Mouse (Mus musculus) forebrain, embryonic 11.5 days (tissue): ENCODE data around the gene Fam81a. TPM values are rescaled to one million over a fixed set of nuclear protein-coding genes. Genes with fewer than 3 reads are reported as not detected.

Source experiments
- ATAC-seq: fragments of 200-750 bp; cut with Nextera tagmentation; replicated peaks from 2 replicates; pipeline ENCODE4 v1.8.0; 2017; ENCODE audit warnings: moderate TSS enrichment; ENCODE audit not compliant: low FRiP score
- DNase-seq: peaks from one replicate; pipeline ENCODE4 v3.0.0-alpha.2; 2017; ENCODE audit warnings: low spot score
- H3K27ac ChIP-seq: fragments of 300-500 bp; sonication (generic); 2 replicates; pipeline ENCODE4 v1.5.1; 2014; ENCODE audit warnings: low read depth, low read length
- H3K27me3 ChIP-seq: fragments of 300-500 bp; sonication (generic); 2 replicates; pipeline ENCODE4 v1.6.1; 2014; ENCODE audit warnings: mild to moderate bottlenecking, low read length, mixed read lengths; ENCODE audit not compliant: control insufficient read depth, insufficient read depth
- H3K36me3 ChIP-seq: fragments of 300-500 bp; sonication (generic); 2 replicates; pipeline ENCODE4 v1.6.1; 2014; ENCODE audit warnings: mild to moderate bottlenecking, low read length, moderate library complexity, mixed read lengths; ENCODE audit not compliant: control insufficient read depth, insufficient read depth
- H3K4me1 ChIP-seq: fragments of 300-500 bp; sonication (generic); replicated peaks from 2 replicates; pipeline ENCODE4 v1.6.1; 2014; ENCODE audit warnings: low read length, mixed read lengths; ENCODE audit not compliant: control insufficient read depth, insufficient read depth
- H3K4me2 ChIP-seq: fragments of 300-500 bp; sonication (generic); 2 replicates; pipeline ENCODE4 v1.6.1; 2014; ENCODE audit warnings: low read depth, mild to moderate bottlenecking, low read length, moderate library complexity, mixed read lengths; ENCODE audit not compliant: severe bottlenecking
- H3K4me3 ChIP-seq: fragments of 300-500 bp; sonication (generic); 2 replicates; pipeline ENCODE4 v1.5.1; 2014; ENCODE audit warnings: low read depth, low read length
- H3K9ac ChIP-seq: fragments of 300-500 bp; sonication (generic); 2 replicates; pipeline ENCODE4 v1.6.1; 2014; ENCODE audit warnings: low read length
- H3K9me3 ChIP-seq: fragments of 300-500 bp; sonication (generic); 2 replicates; pipeline ENCODE4 v1.6.1; 2016; ENCODE audit warnings: low read length, mixed read lengths; ENCODE audit not compliant: control insufficient read depth
- WGBS: fragments of 180-500 bp; shearing (Covaris S2); extraction: QIAGEN DNeasy Blood & Tissue Kit; methylation state at CpG from one replicate; pipeline ENCODE4 v1.1.7; 2014; 5-methylcytosine and 5-hydroxymethylcytosine counted together
- polyA plus RNA-seq: library from polyadenylated mRNA; unstranded; fragments of >200 nt; fragmentation: Nextera tagmentation; extraction: Ambion mirVana; gene quantifications from 2 replicates; pipeline ENCODE4 v1.2.1, GENCODE M21; 2014

Fam81a gene
- polyA plus RNA-seq, 1 experiment from 2014 or later: 3.6 TPM

GRCm38 (mm10) chr9:70145426-70145825, 3.1 kb upstream of the Fam81a start:
- H3K27me3 ChIP-seq: peaks cover 8% of the 10 kb centered on the region
- ATAC-seq (no peak), DNase-seq (no peak)
- 80% methylated on average over 4 of the region's 4 CpGs for WGBS
- no peak overlapping the region for H3K4me3 ChIP-seq
- H3K4me2 ChIP-seq: no peak overlapping the region
- H3K9me3 ChIP-seq: no peaks in the 10 kb centered on the region
- H3K9ac ChIP-seq: no peak overlapping the region
- no peak overlapping the region for H3K27ac ChIP-seq
- H3K36me3 ChIP-seq: no peaks in the 10 kb centered on the region
- peaks cover 10% of the 10 kb centered on the region for H3K4me1 ChIP-seq

DNA sequence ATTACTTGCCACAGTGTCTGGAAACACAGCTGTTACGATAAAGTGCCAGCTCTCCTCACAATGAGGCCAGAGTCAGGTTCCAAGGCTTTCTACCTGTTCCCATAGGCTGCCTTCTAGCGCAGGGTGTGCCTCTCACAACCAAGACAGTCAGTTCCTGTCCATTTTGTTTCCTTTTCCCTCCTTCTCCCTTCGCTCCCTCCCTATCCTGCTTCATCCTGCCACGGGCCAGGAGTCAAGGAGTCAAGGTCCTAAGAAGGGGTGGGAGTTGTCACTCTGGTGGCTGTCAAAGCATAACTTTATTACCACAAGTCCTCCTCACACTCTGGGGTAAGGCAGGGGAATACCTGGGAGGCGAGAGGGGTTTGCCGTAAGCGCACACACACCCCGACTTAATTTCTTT, 966 bp upstream of the Fam81a start:
- peaks cover 10% of the 10 kb centered on the region for H3K4me1 ChIP-seq
- H3K4me3 ChIP-seq: no peak overlapping the region
- ATAC-seq (no peak), DNase-seq (no peak)
- H3K27me3 ChIP-seq: peaks cover 15% of the 10 kb centered on the region
- no peak overlapping the region for H3K9ac ChIP-seq
- H3K4me2 ChIP-seq: no peak overlapping the region
- no peak overlapping the region for H3K27ac ChIP-seq
- 79% methylated on average over 8 of the region's 8 CpGs for WGBS
- H3K9me3 ChIP-seq: no peaks in the 10 kb centered on the region
- H3K36me3 ChIP-seq: no peaks in the 10 kb centered on the region

DNA sequence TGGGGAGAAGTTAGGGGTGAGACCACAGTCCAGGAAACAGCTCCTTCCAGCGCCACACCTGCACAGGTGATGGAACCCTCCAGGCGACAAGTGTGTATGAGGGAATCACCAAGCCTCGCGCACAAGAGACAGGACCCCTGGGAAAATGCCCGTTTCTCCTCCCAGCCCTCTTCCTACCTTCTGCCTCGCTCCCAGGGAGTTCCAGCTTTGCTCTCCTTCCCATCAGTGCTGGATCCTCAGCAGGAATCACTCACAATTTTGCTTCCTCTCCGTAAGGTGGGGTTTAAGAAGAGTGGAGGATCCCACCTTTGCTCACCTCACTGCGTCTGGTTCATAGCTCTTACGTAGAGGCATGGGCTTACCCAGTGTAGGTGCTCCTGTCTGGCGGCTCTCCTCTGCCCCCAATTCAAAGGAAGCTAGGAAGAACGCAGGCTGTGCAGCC, 454 bp downstream of the Fam81a start:
- Histone ChIP-seq H3K27ac (no peak overlapping the region), H3K36me3 (no peaks in the 10 kb centered on the region), H3K27me3 (peaks cover 15% of the 10 kb centered on the region), H3K4me2 (peak overlapping the region; percentile 95), H3K9ac (peak overlapping the region; percentile 42), H3K4me3 (peak overlapping the region; percentile 56), H3K9me3 (no peaks in the 10 kb centered on the region), H3K4me1 (peaks cover 10% of the 10 kb centered on the region)
- DNase-seq: no peak
- 4% methylated on average over 11 of the region's 11 CpGs for WGBS
- ATAC-seq: no peak

DNA sequence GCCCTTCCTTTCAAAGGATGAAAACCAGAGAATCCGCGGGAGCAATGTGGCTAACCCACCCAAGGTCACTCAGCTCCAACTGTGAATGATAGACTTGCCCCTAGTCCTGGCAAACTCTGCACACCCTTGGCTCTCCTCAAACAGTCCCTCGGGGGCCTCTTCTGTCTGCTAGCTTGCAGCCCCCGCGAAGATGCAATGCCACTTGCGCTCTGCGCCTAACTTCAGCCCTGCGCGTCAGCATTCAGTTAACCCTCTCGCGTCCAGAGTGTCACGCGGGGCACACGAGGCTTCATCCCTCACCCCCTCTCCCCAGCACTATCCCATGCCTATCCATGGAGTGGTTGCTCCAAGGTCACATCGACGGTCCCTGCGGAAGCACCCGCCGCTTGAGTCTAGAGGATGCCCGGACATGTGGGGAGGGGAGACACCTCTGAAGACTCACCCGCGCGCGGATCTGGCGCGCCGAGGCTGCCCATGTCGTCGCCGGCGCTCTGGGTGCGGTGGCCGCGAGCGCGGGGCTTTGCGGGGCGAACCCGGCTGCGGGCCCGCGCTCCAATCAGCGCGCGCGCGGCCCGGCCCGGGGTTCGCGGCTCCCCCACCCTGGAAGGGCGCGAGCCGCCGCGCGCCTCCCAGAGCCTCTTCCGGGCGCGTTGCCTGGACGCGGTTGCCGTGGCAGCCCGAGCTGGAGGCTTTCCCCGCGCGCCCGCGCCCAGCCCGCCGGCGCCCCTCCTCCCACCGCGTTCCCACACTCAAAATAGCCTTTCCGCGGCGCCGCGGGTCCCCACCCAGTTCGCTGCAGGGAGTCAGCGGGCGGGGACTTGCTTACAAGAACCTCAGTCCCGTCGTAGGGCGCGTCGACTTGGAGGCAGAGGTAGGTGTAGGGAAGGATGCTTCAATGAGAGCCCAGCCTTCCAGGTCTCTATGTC, 1.2 kb downstream of the Fam81a start:
- WGBS: under 1% methylated on average over 80 of the region's 87 CpGs
- Histone ChIP-seq H3K36me3 (no peaks in the 10 kb centered on the region), H3K4me1 (peaks cover 10% of the 10 kb centered on the region), H3K27me3 (peaks cover 15% of the 10 kb centered on the region), H3K4me2 (peak overlapping the region; percentile 95), H3K9ac (peak overlapping the region; percentile 42), H3K9me3 (no peaks in the 10 kb centered on the region), H3K27ac (no peak overlapping the region), H3K4me3 (peak overlapping the region; percentile 56)
- ATAC-seq (peak; percentile 74), DNase-seq (peak; percentile 77)

DNA sequence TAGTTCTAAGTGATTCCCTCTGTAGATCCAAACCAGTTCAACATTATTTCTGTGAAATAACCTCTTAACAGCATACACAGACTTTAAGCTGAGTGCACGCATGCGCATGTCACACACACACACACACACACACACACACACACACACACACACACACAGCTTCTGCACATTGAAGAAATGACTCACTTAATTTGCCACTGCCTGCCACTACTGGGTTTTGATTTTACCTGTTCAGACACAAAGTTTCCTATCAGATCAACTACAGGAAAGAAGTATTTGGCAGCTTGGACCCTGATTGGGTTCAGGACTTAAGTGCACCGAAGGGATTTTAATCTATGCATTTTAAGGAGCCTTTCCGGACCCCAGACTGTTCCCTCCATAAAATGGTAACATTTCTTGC, 2.0 kb downstream of the Fam81a start:
- H3K4me1 ChIP-seq: peaks cover 10% of the 10 kb centered on the region

GRCm38 (mm10) chr9:70139331-70139885, 3.0 kb downstream of the Fam81a start:
- H3K4me3 ChIP-seq: no peak overlapping the region
- H3K4me1 ChIP-seq: peaks cover 10% of the 10 kb centered on the region
- ATAC-seq (no peak), DNase-seq (no peak)
- H3K9ac ChIP-seq: no peak overlapping the region
- H3K9me3 ChIP-seq: no peaks in the 10 kb centered on the region
- WGBS: 62% methylated on average over 7 of the region's 7 CpGs
- no peak overlapping the region for H3K27ac ChIP-seq
- no peaks in the 10 kb centered on the region for H3K36me3 ChIP-seq
- H3K27me3 ChIP-seq: peaks cover 15% of the 10 kb centered on the region
- no peak overlapping the region for H3K4me2 ChIP-seq

More for the DNA sequence above, 2.0 kb downstream of the Fam81a start:
- peaks cover 15% of the 10 kb centered on the region for H3K27me3 ChIP-seq
- no peak overlapping the region for H3K4me3 ChIP-seq
- ATAC-seq (no peak), DNase-seq (no peak)
- no peaks in the 10 kb centered on the region for H3K9me3 ChIP-seq
- WGBS: 63% methylated on average over 4 of the region's 4 CpGs
- no peaks in the 10 kb centered on the region for H3K36me3 ChIP-seq
- H3K4me2 ChIP-seq: peak overlapping the region; percentile 95
- no peak overlapping the region for H3K27ac ChIP-seq
- H3K9ac ChIP-seq: no peak overlapping the region

- H3K4me3 ChIP-seq: no peak overlapping the region
- ATAC-seq: no peak
- H3K27me3 ChIP-seq: peaks cover 15% of the 10 kb centered on the region
- peaks cover 10% of the 10 kb centered on the region for H3K4me1 ChIP-seq
- no peaks in the 10 kb centered on the region for H3K9me3 ChIP-seq
- WGBS: 44% methylated on average over 7 of the region's 7 CpGs
- no peak overlapping the region for H3K9ac ChIP-seq
- no peak overlapping the region for H3K4me2 ChIP-seq
- no peak overlapping the region for H3K27ac ChIP-seq
- no peak for DNase-seq
- H3K36me3 ChIP-seq: no peaks in the 10 kb centered on the region
These were observed 3.8 kb downstream of the Fam81a start for GRCm38 (mm10) chr9:70138511-70138910.

DNA sequence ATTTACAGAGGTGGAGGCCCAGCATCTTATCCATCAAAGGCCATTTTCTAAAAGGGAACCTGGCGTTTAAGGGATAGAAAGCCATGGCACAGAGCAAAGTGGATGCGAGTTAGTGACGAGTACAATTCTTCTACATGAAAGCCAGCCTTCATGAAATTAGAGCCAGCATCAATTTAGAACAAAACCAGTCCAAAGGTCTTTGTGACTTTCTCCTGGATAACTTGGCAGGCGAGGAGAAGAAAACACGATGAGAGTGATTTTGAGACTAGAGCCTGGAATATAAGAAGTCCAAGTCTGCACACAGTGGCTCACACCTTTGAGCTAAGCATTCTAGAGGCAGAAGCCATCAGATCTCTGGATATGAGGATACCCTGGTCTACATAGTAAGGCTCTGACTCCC, 4.4 kb downstream of the Fam81a start:
- Histone ChIP-seq H3K36me3 (no peaks in the 10 kb centered on the region), H3K27ac (no peak overlapping the region), H3K4me1 (peaks cover 10% of the 10 kb centered on the region), H3K4me3 (no peak overlapping the region), H3K9ac (no peak overlapping the region), H3K4me2 (no peak overlapping the region), H3K27me3 (peaks cover 15% of the 10 kb centered on the region), H3K9me3 (no peaks in the 10 kb centered on the region)
- 78% methylated on average over 5 of the region's 5 CpGs for WGBS
- no peak for ATAC-seq
- DNase-seq: no peak
